Mouse (Mus musculus): ENCODE data around the gene Trim24. TPM values are rescaled to one million over a fixed set of nuclear protein-coding genes. Genes with fewer than 3 reads are reported as not detected.

Trim24 gene
- polyA plus RNA-seq, 1 experiment from 2014 or later = 17.4 TPM

DNA sequence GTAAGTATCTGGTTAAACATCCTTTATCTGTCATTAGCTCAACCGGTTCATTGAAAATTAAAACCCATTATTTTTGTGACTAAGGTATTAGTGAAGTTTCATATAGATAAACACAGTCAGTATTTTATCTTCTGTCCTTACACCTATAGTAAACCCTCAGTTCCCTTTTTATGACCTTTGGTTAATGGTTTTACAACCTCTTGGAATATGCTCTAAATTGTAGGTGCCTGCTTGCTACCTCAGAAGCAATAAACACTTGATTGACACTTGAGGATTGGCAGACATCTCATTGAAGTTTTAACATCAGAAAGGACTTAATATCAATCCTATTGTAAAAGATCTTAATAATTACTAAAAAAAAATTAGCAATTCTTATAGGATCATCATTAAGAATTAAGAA lies 54.5 kb downstream of the Trim24 start:
- Histone ChIP-seq H3K9ac (no peak overlapping the region), H3K4me2 (no peak overlapping the region), H3K27ac (ENCODE audit: poor library complexity, severe bottlenecking) (no peak overlapping the region), H3K9me3 (replicated peaks) (no peaks in the 10 kb centered on the region), H3K27me3 (replicated peaks) (no peaks in the 10 kb centered on the region), H3K36me3 (peaks cover 42% of the 10 kb centered on the region), H3K4me1 (replicated peaks) (no peaks in the 10 kb centered on the region), H3K4me3 (no peak overlapping the region)
- 95% methylated on average over 1 of the region's 1 CpGs for WGBS
- no peak for ATAC-seq (ENCODE audit: insufficient number of reproducible peaks, low FRiP score)

DNA sequence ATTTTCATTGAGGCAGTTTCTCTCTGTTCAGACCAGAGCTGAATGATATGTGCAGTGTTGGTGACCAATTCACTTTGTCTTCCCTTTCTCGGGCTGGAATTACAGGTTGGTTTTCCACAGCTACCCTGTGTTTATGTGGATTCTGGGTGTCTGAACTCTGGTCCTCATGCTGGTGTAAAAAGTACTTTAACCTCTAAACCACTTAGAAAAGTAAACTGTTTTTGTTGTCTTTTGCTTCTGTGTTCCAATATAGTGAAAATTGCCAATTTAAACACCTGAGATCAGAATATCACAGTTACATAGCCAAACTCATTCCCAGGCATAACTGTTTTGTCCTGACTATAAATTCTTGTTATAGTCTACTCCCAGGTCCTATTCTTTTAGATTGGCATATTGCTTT lies 56.1 kb downstream of the Trim24 start:
- peaks cover 51% of the 10 kb centered on the region for H3K36me3 ChIP-seq
- H3K9ac ChIP-seq = no peak overlapping the region
- H3K27me3 ChIP-seq (replicated peaks) = no peaks in the 10 kb centered on the region
- no peak overlapping the region for H3K27ac ChIP-seq (ENCODE audit: poor library complexity, severe bottlenecking)
- H3K4me1 ChIP-seq (replicated peaks) = no peaks in the 10 kb centered on the region
- WGBS = 90% methylated on average over 1 of the region's 1 CpGs
- no peak for ATAC-seq (ENCODE audit: insufficient number of reproducible peaks, low FRiP score)
- no peak overlapping the region for H3K4me3 ChIP-seq
- H3K9me3 ChIP-seq (replicated peaks) = no peaks in the 10 kb centered on the region
- no peak overlapping the region for H3K4me2 ChIP-seq

DNA sequence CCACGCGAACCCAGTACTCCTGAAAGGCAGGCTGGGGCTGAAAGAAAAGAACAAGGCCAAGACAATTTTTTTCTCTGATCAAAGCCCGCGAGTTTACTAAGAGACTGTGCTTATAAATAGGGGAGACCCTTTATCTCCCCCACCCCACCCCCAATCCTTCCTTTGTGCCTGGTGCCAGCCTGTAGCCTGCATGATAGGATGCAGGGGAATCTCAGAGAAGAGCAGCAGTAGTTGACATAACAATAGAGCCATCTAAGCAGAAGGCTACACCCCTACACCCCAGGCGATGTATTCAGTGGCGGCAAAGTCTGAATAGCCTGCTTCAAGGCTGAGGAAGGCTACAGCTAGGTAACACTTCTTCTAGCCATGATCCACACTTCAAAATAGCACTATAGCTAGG lies 65.9 kb downstream of the Trim24 start:
- ATAC-seq (ENCODE audit: insufficient number of reproducible peaks, low FRiP score) = no peak
- no peak overlapping the region for H3K9ac ChIP-seq
- no peaks in the 10 kb centered on the region for H3K9me3 ChIP-seq (replicated peaks)
- peaks cover 45% of the 10 kb centered on the region for H3K36me3 ChIP-seq
- WGBS = 67% methylated on average over 6 of the region's 6 CpGs
- H3K27me3 ChIP-seq (replicated peaks) = no peaks in the 10 kb centered on the region
- H3K4me3 ChIP-seq = no peak overlapping the region
- H3K4me1 ChIP-seq (replicated peaks) = peaks cover 7% of the 10 kb centered on the region
- no peak overlapping the region for H3K4me2 ChIP-seq
- no peak overlapping the region for H3K27ac ChIP-seq (ENCODE audit: poor library complexity, severe bottlenecking)

DNA sequence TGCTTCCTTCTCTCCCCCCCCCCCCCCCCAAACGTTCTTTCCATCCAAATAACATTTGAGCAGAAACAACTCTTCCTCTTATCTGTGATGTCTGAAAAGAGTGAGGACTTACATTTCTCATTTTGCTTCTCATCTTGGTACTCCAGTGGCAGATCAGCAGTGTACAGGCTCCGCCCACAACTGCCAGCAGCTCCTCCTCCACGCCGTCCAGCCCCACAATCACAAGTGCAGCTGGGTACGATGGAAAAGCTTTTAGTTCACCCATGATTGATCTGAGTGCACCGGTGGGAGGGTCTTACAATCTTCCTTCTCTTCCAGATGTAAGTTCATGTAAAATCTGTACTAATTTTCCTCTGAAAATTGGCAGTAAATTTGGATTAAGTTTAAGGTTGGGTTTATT lies 80.7 kb downstream of the Trim24 start:
- WGBS = 83% methylated on average over 6 of the region's 6 CpGs
- Histone ChIP-seq H3K27ac (ENCODE audit: poor library complexity, severe bottlenecking) (no peak overlapping the region), H3K27me3 (replicated peaks) (no peaks in the 10 kb centered on the region), H3K4me3 (no peak overlapping the region), H3K36me3 (peaks cover 57% of the 10 kb centered on the region), H3K9me3 (replicated peaks) (no peaks in the 10 kb centered on the region), H3K9ac (no peak overlapping the region), H3K4me1 (replicated peaks) (0 out of 2 replicates have a peak, but pooled peaks cover 3% of the 10 kb centered on the region), H3K4me2 (no peak overlapping the region)
- no peak for ATAC-seq (ENCODE audit: insufficient number of reproducible peaks, low FRiP score)

DNA sequence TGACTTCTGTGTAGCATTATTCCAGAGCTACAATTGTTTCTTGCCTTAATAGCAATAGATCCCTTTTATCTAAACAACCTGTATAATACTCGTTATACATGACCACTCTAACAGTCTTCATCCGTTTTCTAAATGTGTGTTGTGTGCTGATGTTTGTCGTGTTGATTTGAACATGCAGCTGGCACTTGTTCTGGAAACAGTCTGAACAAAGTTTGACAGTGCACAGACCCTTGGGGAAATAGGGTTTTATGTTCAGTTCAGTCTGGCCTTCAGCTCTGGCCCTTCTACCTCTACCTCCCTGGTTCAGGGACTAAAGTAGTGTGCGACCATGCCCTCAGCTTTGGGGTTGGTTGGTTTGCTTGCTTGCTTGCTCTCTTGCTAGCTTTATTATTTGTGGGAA lies 96.8 kb downstream of the Trim24 start:
- 84% methylated on average over 4 of the region's 4 CpGs for WGBS
- H3K36me3 ChIP-seq = peaks cover 50% of the 10 kb centered on the region
- no peak overlapping the region for H3K4me3 ChIP-seq
- no peak overlapping the region for H3K9ac ChIP-seq
- ATAC-seq (ENCODE audit: insufficient number of reproducible peaks, low FRiP score) = no peak
- H3K27me3 ChIP-seq (replicated peaks) = no peaks in the 10 kb centered on the region
- H3K4me1 ChIP-seq (replicated peaks) = peaks cover 2% of the 10 kb centered on the region; the same call in 1 of the 2 replicates
- H3K9me3 ChIP-seq (replicated peaks) = no peaks in the 10 kb centered on the region
- H3K27ac ChIP-seq (ENCODE audit: poor library complexity, severe bottlenecking) = no peak overlapping the region
- no peak overlapping the region for H3K4me2 ChIP-seq

DNA sequence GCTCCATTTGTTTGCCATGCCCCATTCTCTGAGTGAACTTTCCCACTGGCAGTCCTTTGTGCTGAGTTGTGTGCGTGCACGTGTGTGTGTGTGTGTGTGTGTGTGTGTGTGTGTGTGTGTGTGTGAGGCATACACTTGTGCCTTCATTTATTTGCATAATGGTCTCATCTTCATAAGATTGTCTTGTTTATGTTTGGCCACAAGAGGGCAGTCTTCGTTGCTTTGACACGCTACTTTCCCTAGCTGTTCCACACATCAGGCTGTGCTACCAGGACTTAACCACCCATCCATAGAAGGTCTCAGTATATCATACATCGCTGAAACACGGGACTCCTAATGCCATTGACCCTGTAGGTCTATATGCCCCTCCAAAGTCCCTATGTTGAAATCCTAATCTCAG lies 136.8 kb downstream of the Trim24 start:
- no peak overlapping the region for H3K9ac ChIP-seq
- no peaks in the 10 kb centered on the region for H3K9me3 ChIP-seq (replicated peaks)
- H3K36me3 ChIP-seq = no peaks in the 10 kb centered on the region
- H3K4me2 ChIP-seq = no peak overlapping the region
- no peak overlapping the region for H3K27ac ChIP-seq (ENCODE audit: poor library complexity, severe bottlenecking)
- no peak overlapping the region for H3K4me3 ChIP-seq
- ATAC-seq (ENCODE audit: insufficient number of reproducible peaks, low FRiP score) = 0 out of 2 replicates have a peak, but pooled peaks have one; percentile 22
- WGBS = 8% methylated on average over 6 of the region's 6 CpGs
- H3K4me1 ChIP-seq (replicated peaks) = no peaks in the 10 kb centered on the region
- no peaks in the 10 kb centered on the region for H3K27me3 ChIP-seq (replicated peaks)

DNA sequence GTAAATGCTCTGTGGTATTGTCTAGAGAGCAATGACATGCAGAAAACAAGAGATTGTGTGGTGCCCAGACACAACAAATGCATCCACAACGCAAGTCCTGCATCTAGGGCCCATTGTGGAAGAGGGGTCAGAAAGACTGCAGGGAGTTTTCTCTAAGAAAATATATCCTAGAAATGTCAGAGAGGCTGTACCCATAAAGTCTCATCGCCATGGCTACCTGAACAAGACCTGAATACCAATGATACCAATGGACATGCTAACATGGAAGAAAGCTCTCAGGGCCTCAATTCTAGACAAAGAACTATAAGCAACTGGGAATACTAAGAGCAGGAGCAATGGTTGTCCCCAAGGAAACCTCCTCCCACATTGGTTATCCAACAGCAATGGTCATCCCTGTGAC lies 142.2 kb downstream of the Trim24 start:
- H3K9ac ChIP-seq = no peak overlapping the region
- no peaks in the 10 kb centered on the region for H3K27me3 ChIP-seq (replicated peaks)

More for the DNA sequence above, 142.2 kb downstream of the Trim24 start:
- Histone ChIP-seq H3K9me3 (replicated peaks) (no peaks in the 10 kb centered on the region), H3K27ac (ENCODE audit: poor library complexity, severe bottlenecking) (no peak overlapping the region), H3K4me2 (no peak overlapping the region), H3K4me1 (replicated peaks) (no peaks in the 10 kb centered on the region), H3K36me3 (no peaks in the 10 kb centered on the region), H3K4me3 (no peak overlapping the region)
- WGBS = 83% methylated on average over 2 of the region's 2 CpGs
- no peak for ATAC-seq (ENCODE audit: insufficient number of reproducible peaks, low FRiP score)

Other genes with a start within 250 kb of the Trim24 start
- 0.06 and 0.14 TPM in 2 replicates for gene Svopl, start 176.2 kb downstream of the Trim24 start, polyA plus RNA-seq (2016; fragmentation: Nextera tagmentation; extraction: Ambion mirVana)
- not detected in 2 replicates for gene Tmem213, start 238.4 kb downstream of the Trim24 start, polyA plus RNA-seq (2016; fragmentation: Nextera tagmentation; extraction: Ambion mirVana)